Mouse (Mus musculus): Measurements from ENCODE around the gene Cdyl2. TPM values are rescaled to one million over a fixed set of nuclear protein-coding genes. Genes with fewer than 3 reads are reported as not detected.
A peak's percentile ranks its signal among the peaks of the same experiment; 100 is the strongest.

Cdyl2 gene
- 11.1 and 11.7 TPM in 2 replicates for polyA plus RNA-seq (2015; fragmentation: Nextera tagmentation; extraction: Ambion mirVana)

GRCm38 (mm10) chr8:116732684-116733647 is at the start of gene Cdyl2:
Gene Cdyl2, minus strand, starts transcription at chr8:116732991.
- Histone ChIP-seq H3K9me3 (ENCODE audit: low read length) (0 out of 2 replicates have a peak, but pooled peaks cover 5% of the 10 kb centered on the region), H3K27ac (ENCODE audit: low read length) (peak within 1 kb of the TSS; percentile 88), H3K4me3 (ENCODE audit: low read depth, low read length) (peak within 1 kb of the TSS; percentile 90), H3K36me3 (ENCODE audit: insufficient read depth, low read length) (no peaks in the 10 kb centered on the region), H3K27me3 (replicated peaks; ENCODE audit: insufficient read depth, low read length) (no peaks in the 10 kb centered on the region), H3K9ac (replicated peaks; ENCODE audit: low read depth) (peak within 1 kb of the TSS; percentile 82), H3K4me1 (ENCODE audit: insufficient read depth, low read depth, low read length) (no peaks in the 10 kb centered on the region), H3K4me2 (replicated peaks; ENCODE audit: low read depth, low read length) (peak within 1 kb of the TSS; percentile 70)
- ATAC-seq (peak; percentile 90), DNase-seq (ENCODE audit: low spot score) (peak; percentile 74)
- no peak for TF ChIP-seq CTCF (IDR thresholded peaks at IDR 0.05)
- no peak for TF ChIP-seq EP300 (IDR thresholded peaks at IDR 0.05)
- WGBS, result under 1% methylated on average over 52 of the region's 129 CpGs

- WGBS, result 64% methylated on average over 8 of the region's 8 CpGs
- no peaks in the 10 kb centered on the region for H3K4me1 ChIP-seq (ENCODE audit: insufficient read depth, low read depth, low read length)
Measured at GRCm38 (mm10) chr8:116780594-116780993, 47.8 kb upstream of the Cdyl2 start.

GRCm38 (mm10) chr8:116774220-116774619 is 41.4 kb upstream of the Cdyl2 start:
- Histone ChIP-seq H3K9me3 (ENCODE audit: low read length) (no peaks in the 10 kb centered on the region), H3K27ac (ENCODE audit: low read length) (no peak overlapping the region), H3K27me3 (replicated peaks; ENCODE audit: insufficient read depth, low read length) (no peaks in the 10 kb centered on the region), H3K4me2 (replicated peaks; ENCODE audit: low read depth, low read length) (no peak overlapping the region), H3K4me1 (ENCODE audit: insufficient read depth, low read depth, low read length) (no peaks in the 10 kb centered on the region), H3K4me3 (ENCODE audit: low read depth, low read length) (no peak overlapping the region), H3K36me3 (ENCODE audit: insufficient read depth, low read length) (no peaks in the 10 kb centered on the region), H3K9ac (replicated peaks; ENCODE audit: low read depth) (no peak overlapping the region)
- ATAC-seq (no peak), DNase-seq (ENCODE audit: low spot score) (no peak)
- TF ChIP-seq EP300 (IDR thresholded peaks at IDR 0.05) (no peak), CTCF (IDR thresholded peaks at IDR 0.05) (no peak)
- 91% methylated on average over 5 of the region's 5 CpGs for WGBS

More at GRCm38 (mm10) chr8:116780594-116780993, 47.8 kb upstream of the Cdyl2 start:
- no peak overlapping the region for H3K27ac ChIP-seq (ENCODE audit: low read length)
- no peaks in the 10 kb centered on the region for H3K9me3 ChIP-seq (ENCODE audit: low read length)
- ATAC-seq (no peak), DNase-seq (ENCODE audit: low spot score) (no peak)
- no peak overlapping the region for H3K9ac ChIP-seq (replicated peaks; ENCODE audit: low read depth)
- H3K36me3 ChIP-seq (ENCODE audit: insufficient read depth, low read length), result no peaks in the 10 kb centered on the region
- TF ChIP-seq EP300 (IDR thresholded peaks at IDR 0.05), result no peak
- no peak for TF ChIP-seq CTCF (IDR thresholded peaks at IDR 0.05)
- no peaks in the 10 kb centered on the region for H3K27me3 ChIP-seq (replicated peaks; ENCODE audit: insufficient read depth, low read length)
- no peak overlapping the region for H3K4me2 ChIP-seq (replicated peaks; ENCODE audit: low read depth, low read length)
- no peak overlapping the region for H3K4me3 ChIP-seq (ENCODE audit: low read depth, low read length)

GRCm38 (mm10) chr8:116772727-116773126 is 39.9 kb upstream of the Cdyl2 start:
- Histone ChIP-seq H3K9me3 (ENCODE audit: low read length) (no peaks in the 10 kb centered on the region), H3K27ac (ENCODE audit: low read length) (no peak overlapping the region), H3K4me3 (ENCODE audit: low read depth, low read length) (no peak overlapping the region), H3K4me2 (replicated peaks; ENCODE audit: low read depth, low read length) (no peak overlapping the region), H3K4me1 (ENCODE audit: insufficient read depth, low read depth, low read length) (no peaks in the 10 kb centered on the region), H3K27me3 (replicated peaks; ENCODE audit: insufficient read depth, low read length) (no peaks in the 10 kb centered on the region), H3K9ac (replicated peaks; ENCODE audit: low read depth) (no peak overlapping the region), H3K36me3 (ENCODE audit: insufficient read depth, low read length) (no peaks in the 10 kb centered on the region)
- WGBS, result 71% methylated on average over 9 of the region's 9 CpGs
- 0 out of 2 replicates have a peak, but pooled peaks have one; percentile 8 for ATAC-seq
- TF ChIP-seq CTCF (IDR thresholded peaks at IDR 0.05) (no peak), EP300 (IDR thresholded peaks at IDR 0.05) (no peak)
- peak; percentile 7 for DNase-seq (ENCODE audit: low spot score)

- WGBS, result 53% methylated on average over 7 of the region's 7 CpGs
- no peak overlapping the region for H3K4me3 ChIP-seq (ENCODE audit: low read depth, low read length)
- TF ChIP-seq CTCF (IDR thresholded peaks at IDR 0.05) (peak; percentile 69), EP300 (IDR thresholded peaks at IDR 0.05) (no peak)
- DNase-seq (ENCODE audit: low spot score), result peak; percentile 16
- H3K27me3 ChIP-seq (replicated peaks; ENCODE audit: insufficient read depth, low read length), result no peaks in the 10 kb centered on the region
- no peaks in the 10 kb centered on the region for H3K4me1 ChIP-seq (ENCODE audit: insufficient read depth, low read depth, low read length)
- H3K36me3 ChIP-seq (ENCODE audit: insufficient read depth, low read length), result no peaks in the 10 kb centered on the region
- ATAC-seq, result 0 out of 2 replicates have a peak, but pooled peaks have one; percentile 26
- H3K4me2 ChIP-seq (replicated peaks; ENCODE audit: low read depth, low read length), result no peak overlapping the region
- H3K9ac ChIP-seq (replicated peaks; ENCODE audit: low read depth), result no peak overlapping the region
- H3K27ac ChIP-seq (ENCODE audit: low read length), result no peak overlapping the region
- no peaks in the 10 kb centered on the region for H3K9me3 ChIP-seq (ENCODE audit: low read length)
Measured at GRCm38 (mm10) chr8:116771797-116772343, 39.1 kb upstream of the Cdyl2 start.

GRCm38 (mm10) chr8:116770756-116771155 is 38.0 kb upstream of the Cdyl2 start:
- H3K4me2 ChIP-seq (replicated peaks; ENCODE audit: low read depth, low read length), result no peak overlapping the region
- H3K4me1 ChIP-seq (ENCODE audit: insufficient read depth, low read depth, low read length), result no peaks in the 10 kb centered on the region
- no peaks in the 10 kb centered on the region for H3K36me3 ChIP-seq (ENCODE audit: insufficient read depth, low read length)
- no peak overlapping the region for H3K9ac ChIP-seq (replicated peaks; ENCODE audit: low read depth)
- H3K27ac ChIP-seq (ENCODE audit: low read length), result no peak overlapping the region
- ATAC-seq, result peak; percentile 28; the same call in 1 of the 2 replicates
- H3K4me3 ChIP-seq (ENCODE audit: low read depth, low read length), result no peak overlapping the region
- peak; percentile 57; the same call in 1 of the 2 replicates for TF ChIP-seq EP300 (IDR thresholded peaks at IDR 0.05)
- TF ChIP-seq CTCF (IDR thresholded peaks at IDR 0.05), result no peak
- no peaks in the 10 kb centered on the region for H3K27me3 ChIP-seq (replicated peaks; ENCODE audit: insufficient read depth, low read length)
- 51% methylated on average over 12 of the region's 12 CpGs for WGBS
- H3K9me3 ChIP-seq (ENCODE audit: low read length), result no peaks in the 10 kb centered on the region
- peak; percentile 7 for DNase-seq (ENCODE audit: low spot score)

Data from lung, postnatal 0 days (tissue).